Mouse (Mus musculus): ENCODE data around the gene Glod4.

Glod4 gene

DNA sequence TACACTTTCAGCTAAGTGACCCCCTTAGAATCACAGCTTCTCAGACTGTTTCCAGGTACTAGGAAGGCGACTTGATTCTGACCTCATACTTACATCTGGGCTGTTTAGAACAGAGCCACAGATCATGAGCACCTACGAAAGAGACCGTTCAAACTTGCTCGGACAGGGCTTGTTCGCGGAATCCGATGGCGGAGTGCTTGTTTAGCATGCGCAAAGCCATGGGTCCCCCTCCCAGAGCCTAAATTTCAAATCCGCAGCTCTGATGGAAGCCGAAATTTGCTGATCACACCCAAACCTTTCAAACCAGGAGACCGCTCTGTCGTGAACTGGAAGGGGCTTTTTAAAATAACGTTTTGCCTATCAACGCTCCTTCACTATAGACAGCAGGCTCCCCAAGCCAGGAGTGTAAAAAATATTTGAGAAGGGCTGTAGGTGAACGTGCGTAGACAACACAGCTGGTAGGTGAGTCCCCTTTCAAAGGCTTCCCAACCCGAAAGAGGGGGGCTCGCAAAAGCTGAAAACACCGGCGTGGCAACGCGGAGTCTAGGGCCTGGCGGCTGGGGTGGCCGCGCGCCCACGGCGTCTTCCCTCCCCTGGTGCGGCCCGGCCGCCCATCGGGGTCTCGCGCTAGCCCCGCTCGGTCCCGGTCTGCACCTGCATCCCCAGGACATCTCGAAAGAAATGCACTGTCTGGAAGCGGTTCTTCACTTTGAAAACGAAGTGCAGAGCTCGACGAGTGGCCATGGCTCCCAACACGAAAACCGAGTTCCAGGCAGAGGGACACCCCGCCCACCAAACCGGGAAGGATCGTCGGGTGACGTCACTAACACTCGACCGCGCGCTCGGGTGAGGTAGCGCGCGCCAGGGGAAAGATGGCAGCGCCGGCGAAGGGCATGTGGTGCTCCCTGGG lies at the start of gene Glod4, which contains the start of gene Mrm3:
Gene Glod4, minus strand, starts transcription at position 825 of the 910 bp plus-strand sequence.
Gene Mrm3, plus strand, starts transcription at position 815 of the 910 bp plus-strand sequence.
- DNase-seq = peak; percentile 96

DNA sequence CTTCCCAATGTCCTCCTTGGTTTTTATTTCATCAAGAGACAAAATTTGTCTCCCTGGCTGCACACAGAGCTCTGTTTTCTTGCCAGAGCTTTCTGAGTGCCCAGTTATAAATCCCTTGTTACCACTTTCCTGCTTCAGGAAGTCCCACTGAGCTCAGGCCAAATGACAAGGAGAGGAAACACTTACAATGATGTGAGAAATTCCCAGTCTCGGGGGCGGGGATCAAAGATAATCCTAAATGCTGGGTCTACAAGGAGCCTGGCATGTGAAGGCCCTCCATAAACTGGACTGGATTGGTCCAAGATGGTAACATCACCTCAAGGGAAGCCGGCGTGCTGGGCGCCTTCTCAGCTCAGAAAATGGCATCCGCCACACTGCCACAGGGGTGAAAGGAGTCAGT lies 49.3 kb upstream of the Glod4 start:
- peak; percentile 74 for DNase-seq

DNA sequence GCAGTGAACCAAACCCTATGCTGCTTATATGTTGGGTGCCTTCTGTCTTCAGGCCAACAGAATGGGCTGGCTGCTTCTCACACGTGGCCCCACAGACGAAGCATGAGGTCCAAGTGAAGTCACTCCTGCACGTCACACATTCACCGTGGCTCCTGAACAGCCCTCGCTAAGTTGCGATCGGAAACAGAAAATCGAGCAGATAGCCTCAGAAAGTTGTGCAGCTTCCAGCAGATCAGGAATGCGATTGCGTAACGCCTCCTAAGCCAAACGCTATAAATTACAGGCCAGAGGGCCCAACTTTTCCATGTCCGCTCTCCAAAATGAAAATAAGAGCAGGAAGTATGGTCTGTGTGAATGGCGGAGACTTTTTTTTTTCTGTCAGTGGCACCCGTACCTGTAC lies 48.9 kb upstream of the Glod4 start:
- peak; percentile 77 for DNase-seq

DNA sequence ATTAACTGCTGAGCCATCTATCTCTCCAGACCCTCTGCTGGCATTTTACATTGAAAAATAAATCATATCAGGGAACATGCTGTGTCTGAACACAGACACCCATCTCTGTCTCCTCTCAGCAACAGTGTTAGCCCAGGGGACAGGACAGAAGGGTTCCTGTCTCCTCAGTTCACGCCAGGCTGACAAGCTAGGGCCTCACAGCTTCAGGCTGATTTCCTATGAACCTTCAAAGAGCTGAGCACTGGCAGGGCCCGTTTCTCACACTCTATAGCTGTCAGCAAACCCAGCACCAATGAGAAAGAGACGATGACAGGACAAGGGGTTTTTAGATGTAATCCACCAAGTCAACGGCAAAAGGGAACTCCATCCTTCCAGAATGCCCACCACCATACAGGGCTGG lies 48.4 kb upstream of the Glod4 start:
- no peak for DNase-seq

DNA sequence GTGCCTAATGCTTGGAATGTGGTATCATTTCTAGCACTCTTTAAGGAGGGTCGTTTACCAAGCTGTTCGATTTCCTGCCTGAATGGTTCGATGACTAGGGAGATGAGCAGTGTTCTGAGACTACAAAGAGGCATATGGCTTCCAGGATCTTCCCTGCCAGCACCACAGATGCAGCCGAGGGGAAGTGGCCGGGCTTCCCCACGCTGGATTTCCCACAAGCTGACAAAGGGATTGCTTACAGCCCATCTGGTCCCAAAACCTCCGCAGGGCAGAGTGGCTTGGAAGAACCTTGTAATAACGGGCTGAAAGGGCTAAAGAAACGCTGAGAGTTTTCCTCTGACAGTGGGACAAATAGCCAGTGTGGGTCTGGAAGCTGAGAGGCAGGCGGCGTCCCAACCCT lies 46.8 kb upstream of the Glod4 start:
- no peak for DNase-seq

DNA sequence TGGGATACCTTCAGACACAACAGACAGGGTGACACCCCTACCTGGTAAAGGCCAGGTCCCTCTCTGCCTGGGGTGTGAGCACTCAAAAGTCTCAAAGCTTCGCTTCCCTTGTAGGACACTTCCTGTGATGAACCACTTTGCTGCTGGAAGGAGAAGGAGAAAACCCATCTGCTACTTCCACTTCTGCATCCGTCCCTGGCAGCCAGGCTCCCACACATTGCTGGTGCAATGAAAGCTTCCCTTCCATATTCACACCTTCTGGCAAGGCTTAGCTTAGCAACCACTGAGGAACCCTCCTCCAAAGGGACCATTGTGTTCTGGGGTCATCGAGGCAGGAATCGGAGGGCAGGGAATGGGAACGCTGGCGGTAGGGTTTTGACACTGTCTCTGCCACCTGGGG lies 45.1 kb upstream of the Glod4 start:
- no peak for DNase-seq

DNA sequence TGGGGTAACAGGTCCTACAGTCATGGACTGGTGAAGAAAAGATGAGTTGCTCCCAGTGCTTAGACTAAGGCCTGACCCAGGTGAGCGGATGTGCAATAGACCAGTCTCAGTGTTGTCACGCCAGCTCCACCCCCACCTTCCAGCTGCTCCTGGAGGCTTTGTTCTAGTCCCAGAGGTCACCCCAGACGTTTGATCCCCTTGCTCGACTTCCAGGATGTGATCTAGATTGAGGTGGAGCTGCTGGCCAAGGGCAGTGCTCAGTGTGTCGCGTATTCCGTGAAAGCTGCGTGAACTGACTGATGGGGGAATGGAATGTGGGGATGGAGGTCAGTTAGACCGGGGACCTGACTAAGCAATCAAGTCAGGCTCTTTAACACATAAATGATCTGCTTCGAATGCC lies 43.8 kb upstream of the Glod4 start:
- DNase-seq = no peak

DNA sequence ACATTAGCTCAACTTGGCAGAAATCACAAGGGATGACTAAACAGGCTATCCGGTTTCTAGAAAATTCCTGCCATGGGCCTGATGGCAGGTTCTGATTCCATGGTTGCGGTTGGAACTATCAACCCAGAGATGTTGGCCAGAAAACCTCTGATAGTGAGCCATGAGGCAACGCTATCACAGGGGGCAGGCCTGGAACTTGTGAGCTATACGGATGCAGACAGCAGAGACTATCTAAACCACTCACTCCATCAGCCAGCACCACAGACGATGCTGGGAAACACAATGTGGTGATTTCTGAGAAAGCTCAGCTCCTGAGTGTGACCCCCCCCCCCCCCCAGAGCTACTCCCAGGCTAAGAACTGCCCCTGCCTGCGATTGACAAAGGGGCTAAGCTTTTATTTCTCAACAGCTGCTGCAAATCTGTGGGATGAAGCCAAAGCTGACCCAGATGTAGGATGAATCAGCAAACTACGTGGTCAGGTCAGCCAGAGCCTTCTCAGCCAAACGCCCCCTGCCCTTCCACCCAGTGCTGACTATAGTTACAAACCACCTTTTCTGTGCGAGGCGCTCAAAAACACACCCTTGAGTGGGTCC lies 43.1 kb upstream of the Glod4 start:
- DNase-seq = no peak

DNA sequence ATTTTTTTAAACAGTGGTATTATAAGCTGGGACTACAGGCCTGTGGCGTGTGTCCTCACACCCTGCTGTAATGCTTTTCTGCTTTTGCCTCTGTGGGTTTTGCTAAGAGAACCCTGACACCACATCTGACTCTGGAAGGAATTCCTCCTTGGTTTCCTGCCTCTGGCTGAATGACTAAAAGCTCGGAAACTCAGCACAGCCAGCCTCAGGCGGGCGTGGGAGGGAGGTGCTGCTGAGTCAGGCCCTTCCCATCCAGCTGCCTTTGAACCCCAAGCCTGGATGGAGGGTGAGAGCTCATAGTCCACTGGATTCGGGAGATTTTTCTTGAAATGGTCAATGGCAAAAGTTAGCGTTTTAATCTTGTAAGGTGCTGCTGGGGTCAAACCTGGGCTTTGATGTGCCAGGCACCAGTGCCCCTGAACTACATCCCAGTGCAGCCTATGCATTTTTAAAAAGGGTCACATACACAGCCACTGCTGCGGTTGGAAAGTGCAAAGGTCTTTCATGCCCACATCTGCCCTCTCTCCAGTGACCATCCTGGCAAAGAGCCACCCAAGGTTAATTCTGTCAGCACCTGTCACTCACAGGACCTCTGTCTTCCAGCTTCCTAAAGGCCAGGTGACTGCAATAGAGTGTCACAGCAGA lies 42.0 kb upstream of the Glod4 start:
- DNase-seq = no peak

DNA sequence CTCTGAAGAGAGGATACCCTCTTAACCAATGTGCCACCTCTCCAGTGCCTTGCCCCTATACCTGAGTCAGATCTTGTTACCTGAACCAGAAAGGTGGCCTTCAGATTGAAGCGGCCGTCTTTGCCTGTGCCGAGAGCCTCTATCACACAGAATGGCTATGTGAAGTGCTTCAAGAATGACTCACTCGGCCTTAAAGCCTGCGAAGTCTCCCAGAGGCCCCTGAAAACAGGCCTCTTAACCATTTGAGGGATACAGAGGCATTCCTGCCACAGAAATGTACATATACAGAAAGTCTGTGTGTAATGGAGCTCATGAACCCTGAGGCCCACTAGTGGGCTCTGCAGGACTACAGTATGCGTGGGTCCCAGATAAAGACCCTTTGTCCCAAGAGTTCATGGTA lies 40.3 kb upstream of the Glod4 start:
- no peak for DNase-seq

DNA sequence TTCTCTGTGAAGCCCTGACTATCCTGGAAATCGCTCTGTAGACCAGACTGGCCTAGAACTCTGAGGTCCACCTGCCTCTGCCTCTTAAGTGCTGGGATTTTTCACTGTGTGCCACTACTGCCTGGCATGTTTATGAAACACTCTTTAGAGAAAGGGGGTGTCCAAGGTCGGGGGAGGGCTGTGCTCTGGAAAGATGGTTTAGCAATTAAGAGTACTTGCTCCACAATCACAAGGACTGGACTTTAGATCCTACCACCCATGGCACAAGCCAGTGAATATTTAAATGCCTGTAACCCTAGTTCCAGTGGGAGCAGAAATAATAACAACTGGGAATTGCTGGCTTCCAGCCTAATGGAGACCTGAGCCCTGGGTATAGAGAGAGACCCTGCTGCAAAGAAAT lies 36.4 kb upstream of the Glod4 start:
- DNase-seq = no peak

DNA sequence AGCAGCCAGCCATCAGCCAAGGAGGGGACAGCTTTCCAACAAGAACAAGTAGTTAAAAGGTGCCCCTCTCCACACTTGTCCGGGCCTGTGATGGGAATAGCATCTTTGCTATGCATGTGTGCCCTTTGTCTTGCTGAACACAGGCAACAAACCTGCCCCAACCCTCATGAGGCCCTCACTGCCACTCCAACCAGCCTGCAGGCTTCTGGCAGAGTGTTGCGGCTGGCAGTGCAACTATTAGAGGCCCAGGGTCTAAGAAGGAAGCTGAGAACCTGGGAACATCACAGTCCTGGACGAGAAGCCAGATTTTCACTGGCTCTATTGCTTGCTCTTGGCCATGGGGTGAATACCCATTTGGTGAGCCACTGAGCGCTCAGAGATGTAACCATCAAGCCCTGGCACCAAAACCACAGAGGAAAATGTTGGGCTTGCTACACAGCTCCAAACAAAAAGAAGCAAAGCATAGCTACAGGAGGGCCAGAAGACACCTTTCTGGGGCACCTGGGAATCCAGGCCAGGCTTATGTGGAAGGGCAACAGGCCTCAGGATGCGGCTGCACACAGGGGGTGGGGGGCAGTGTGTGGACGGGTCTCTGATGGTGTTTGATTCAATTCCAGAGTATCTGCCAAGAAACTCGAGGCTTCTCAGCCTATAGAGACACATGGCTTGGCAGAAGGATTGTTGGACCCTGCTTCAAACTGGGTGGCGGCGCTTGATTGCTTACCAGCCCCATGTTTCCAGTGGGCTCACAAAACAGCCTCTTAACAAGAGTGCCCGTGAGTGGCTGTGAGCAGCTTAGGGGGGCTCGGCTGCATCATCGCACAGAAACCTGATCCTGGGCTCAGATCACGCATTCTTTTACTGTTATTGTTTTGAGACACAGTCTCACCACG lies 35.7 kb upstream of the Glod4 start:
- DNase-seq = no peak

DNA sequence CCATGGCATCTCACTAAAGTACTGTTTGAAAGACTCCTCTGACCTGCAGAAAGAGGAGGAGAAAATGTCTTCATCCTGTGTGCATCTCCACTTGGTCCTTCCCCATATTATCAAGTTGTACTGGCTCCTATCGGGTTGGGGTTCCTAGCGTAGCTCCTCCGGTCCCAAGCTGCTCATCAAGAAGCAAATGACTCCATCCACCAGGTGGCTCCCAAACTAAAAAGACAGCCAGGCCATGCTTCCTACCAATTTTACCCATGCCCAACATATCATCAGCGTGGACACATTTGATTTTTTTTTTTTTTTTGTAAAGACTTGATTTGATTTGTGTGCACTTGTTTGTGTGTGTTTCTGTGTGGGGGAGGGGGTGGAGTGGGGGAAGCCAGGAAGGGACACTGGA lies 28.9 kb upstream of the Glod4 start:
- DNase-seq = peak; percentile 41

DNA sequence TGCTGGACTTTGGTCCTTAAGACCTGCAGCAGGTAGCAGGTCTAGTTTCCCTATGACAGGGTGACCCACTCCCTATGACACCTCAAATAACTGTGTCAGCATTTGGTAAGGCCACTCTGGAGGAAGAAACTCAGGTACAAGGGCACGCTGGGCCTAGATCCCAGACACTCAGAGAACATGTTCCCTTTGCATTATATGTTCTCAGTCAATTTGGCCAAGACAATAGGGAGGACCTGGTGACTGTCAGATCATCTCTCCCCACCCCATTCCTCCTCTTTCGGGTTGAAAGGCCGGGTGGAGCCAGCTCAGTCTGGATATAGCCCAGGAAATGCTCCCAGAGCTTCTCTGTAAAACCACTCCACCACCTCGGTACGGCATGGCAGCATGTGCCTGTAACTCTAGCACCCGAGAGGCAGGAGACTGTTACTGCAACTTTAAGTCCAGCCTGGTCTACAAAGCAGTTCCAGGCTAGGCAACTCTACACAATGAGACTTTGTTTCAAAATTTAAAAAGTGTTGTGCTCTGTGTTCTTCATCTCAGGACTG lies 25.1 kb upstream of the Glod4 start:
- no peak for DNase-seq

DNA sequence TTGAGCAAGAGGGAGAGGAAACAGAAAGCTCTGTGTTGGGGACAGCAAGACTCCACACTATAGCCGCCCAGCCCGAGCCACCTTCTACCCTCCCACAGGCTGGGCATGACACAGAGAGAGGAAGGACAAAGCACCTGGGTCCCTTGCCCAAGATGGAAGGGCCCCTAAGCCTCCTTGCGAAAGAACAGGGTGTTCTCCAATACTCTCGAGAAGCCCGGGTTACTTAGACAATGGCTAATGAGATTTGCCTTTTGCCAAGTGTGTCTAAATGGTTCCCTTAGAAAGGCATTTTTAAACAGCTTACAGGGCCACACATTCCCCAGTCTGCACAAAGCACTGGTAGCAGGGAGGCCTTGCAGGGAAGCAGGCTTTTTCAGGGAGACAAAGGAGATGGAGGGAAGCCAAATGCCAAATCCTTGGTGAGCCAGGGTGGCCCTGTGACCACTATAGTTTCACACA lies 24.5 kb upstream of the Glod4 start:
- no peak for DNase-seq

DNA sequence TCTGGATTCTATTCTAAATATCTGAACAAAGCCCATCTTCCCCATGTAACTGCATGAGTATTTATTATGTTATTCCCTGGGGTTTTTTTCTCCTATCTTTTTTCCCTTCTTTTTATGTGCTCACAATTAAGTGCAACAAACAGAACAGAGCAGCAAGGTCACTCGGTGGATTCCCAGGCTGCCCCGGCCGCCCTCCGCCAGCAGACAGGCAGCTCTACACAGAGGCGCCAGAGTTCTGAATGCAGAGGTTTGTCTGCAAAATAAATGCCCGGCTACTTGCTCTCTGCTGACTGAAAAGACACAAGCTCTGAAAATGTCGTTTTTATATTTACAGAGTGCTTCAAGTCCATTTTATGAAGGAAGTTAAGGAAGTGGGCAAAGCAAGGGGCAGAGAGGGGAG lies 24.0 kb upstream of the Glod4 start:
- DNase-seq = no peak

DNA sequence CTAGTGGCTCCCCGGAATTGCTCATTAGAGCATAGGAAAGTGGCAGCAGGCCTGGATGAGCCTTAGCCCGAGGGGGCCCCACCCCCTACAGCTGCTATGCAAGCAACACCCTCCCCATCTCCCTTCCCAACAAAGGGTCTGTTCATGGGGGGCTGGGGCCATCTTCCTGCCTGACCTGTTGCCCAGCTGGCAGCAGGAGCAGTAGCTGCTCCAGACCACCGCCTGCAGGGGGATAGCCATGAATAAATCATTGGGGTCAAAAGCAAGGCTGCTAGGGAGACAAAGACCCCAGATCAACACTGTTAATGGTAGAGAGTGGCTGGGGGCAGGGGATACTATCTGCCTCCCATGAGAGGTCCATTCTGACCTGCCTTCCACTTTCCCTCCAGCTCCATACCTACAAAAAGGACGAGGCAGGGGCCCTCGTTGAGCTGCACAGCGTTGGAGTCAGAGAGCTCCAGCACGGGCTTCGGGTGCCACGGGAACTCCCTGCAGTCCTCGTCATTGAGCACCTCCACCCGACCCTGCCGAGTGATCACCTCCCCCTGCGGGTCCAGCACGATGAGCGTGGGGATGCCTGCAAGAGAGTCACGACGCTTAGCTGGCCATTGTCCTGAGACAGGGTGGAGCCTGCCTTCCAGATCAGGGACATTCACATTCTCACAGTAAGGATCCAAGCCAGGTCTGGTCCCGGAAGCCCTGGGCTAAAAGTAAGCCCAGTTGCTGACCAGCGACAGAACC lies 19.3 kb upstream of the Glod4 start:
- DNase-seq = no peak

DNA sequence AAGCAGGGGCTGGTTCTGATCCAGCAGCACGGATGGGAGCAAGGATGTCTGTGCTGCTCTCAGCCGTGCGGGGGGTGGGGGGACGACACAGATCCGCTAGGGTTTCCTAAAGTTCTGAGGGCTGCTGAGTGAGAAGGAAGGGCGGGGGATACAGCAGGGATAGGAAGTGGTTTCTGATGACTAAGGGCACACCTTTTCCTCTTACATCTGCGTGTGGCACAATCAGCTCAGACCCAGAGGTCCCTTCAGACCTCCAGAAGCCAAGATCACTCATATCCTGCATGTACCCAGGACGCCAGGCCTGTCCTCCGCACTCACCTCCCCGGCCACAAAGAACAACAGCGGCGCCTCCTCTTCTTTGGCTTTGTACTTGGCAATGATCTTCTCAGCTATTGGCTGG lies 17.7 kb upstream of the Glod4 start:
- peak; percentile 24 for DNase-seq

DNA sequence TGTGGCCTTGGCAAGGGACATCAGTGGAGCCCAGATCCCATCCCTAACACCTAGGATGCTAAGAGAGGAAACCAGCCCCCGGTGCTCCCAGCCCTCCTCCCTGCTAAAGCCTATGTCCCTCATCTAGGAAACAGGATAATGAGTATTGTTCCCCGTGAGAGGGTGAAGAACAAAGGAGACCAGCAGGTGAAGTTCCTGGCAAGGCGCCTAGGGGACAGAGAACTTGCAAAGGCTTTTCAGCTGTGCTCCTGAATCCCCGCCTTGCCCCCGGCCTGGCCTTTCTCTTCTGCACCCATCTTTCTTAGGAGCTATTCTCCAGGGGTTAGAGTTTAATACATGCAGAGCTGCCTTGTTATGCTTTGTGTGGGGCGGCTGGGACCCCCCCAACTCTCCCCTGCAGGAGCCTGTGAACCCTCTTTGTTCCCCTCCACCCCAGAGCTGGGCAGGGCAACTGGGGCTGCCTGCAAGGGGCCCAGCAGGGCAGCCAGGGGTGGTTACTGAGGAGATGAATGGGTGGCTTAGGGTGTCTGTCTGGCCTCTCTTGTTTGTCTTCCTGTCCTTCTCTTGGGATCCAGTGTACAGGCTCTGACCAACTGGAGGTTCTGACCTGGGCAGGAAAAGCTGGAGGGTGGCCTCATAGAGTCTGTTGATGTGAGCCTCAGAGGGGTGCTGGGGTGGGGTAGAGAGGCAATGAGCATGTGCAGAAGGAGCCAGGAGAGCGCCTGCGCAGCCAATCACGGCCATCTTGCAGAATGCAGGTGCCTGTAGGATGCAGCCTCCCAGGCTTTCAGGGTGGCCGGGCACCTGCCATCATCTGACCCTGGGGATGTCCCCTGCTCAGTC lies 16.9 kb upstream of the Glod4 start:
- DNase-seq = no peak

DNA sequence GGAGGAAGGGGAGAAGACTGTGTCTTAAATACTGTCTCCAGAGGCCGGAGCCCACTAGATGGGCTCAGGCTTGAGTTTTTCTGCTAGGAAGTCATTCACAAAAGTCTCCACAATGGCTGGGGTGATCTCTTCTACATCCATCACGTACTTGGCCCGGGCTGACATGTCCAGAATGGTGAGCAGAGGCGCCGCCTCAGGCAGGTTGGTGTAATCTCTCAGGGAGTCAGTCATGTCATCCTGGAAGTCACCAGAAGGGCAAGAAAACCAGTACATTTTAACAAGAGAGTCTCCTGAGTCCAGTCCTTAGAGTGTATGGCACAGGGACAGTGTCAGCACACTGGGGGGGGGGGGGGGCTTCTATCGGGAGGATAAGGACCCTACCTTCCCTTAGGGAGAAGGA lies 15.0 kb upstream of the Glod4 start:
- DNase-seq = no peak

DNA sequence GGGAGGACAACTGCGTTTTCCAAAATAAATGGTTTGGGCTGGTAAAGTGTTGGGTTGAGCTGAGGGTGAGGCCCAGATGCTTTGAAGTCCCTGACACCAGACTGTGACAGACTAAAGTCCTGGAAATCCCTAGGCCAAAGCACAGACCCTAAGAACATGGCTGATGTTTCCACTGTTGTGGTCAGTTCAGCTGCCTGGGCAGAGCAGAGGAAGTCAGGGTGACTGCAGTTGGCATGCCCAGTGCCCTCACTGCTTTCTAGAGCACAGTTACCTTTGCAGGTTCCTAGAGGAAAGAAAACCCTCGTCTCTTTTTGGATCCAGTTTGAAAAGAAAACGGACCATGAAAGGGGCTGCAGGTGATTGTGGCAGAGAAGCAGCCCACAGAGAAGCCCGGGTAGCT lies 13.9 kb upstream of the Glod4 start:
- no peak for DNase-seq

Measured in lung, postnatal 36 days (tissue).